Mouse (Mus musculus) cerebellum, adult 2 months (tissue): ENCODE data around the gene Nfkb1. TPM values are rescaled to one million over a fixed set of nuclear protein-coding genes. Genes with fewer than 3 reads are reported as not detected.

Experiments used
- DNase-seq, 2 experiments: peaks; one replicate each; pipeline ENCODE4 v3.0.0; 2021
- H3K27ac ChIP-seq: fragments of 200-500 bp; 2 replicates; pipeline ENCODE4 v1.5.1; 2012; ENCODE audit warnings: low read length, control low read depth, inconsistent platforms; ENCODE audit not compliant: insufficient read depth
- H3K27me3 ChIP-seq: fragments of 200-500 bp; 2 replicates; pipeline ENCODE4 v1.6.1; 2012; ENCODE audit warnings: inconsistent platforms, mild to moderate bottlenecking, low read length, moderate library complexity; ENCODE audit not compliant: control insufficient read depth, insufficient read depth
- H3K4me1 ChIP-seq: fragments of 200-500 bp; 2 replicates; pipeline ENCODE4 v1.6.1; 2011; ENCODE audit warnings: low read length; ENCODE audit not compliant: control insufficient read depth, insufficient read depth
- H3K4me3 ChIP-seq: fragments of 200-500 bp; replicated peaks from 2 replicates; pipeline ENCODE3; 2011; ENCODE audit warnings: mild to moderate bottlenecking, low read depth, low read length, control low read depth; ENCODE audit not compliant: insufficient read depth
- CTCF ChIP-seq: fragments of 200-500 bp; IDR thresholded peaks from 2 replicates; pipeline ENCODE4 v1.5.1; 2011; ENCODE audit warnings: low read depth, mild to moderate bottlenecking, control low read depth, low read length, moderate library complexity, borderline replicate concordance; ENCODE audit not compliant: insufficient read depth
- POLR2A ChIP-seq: fragments of 200-500 bp; IDR thresholded peaks from 2 replicates; pipeline ENCODE4 v1.6.1; 2011; ENCODE audit warnings: low read length, control low read depth, borderline replicate concordance; ENCODE audit not compliant: insufficient read depth
- WGBS: fragments of 180-500 bp; shearing (Covaris S2); methylation state at CpG from one replicate; pipeline ENCODE4 v1.1.7; 2018; 5-methylcytosine and 5-hydroxymethylcytosine counted together
- polyA plus RNA-seq: library from polyadenylated mRNA; depleted of rRNA; stranded (reverse); fragments of >200 nt; gene quantifications from 2 replicates; pipeline ENCODE4 v1.2.3, GENCODE M21; 2012

Gene Nfkb1
- polyA plus RNA-seq, 1 experiment, result 32.7 TPM

- H3K27ac ChIP-seq, result no peak overlapping the region
- no peaks in the 10 kb centered on the region for H3K4me1 ChIP-seq
- H3K27me3 ChIP-seq, result no peaks in the 10 kb centered on the region
- H3K4me3 ChIP-seq, result no peak overlapping the region
- DNase-seq, result peak in 1 of 2 experiments; percentile 49
- WGBS, result 23% methylated on average over 4 of the region's 4 CpGs
- TF ChIP-seq POLR2A (no peak), CTCF (no peak)
Observed at GRCm38 (mm10) chr3:135713016-135713950, 21.9 kb upstream of the Nfkb1 start.

- no peak for DNase-seq
- Histone ChIP-seq H3K4me3 (no peak overlapping the region), H3K27me3 (no peaks in the 10 kb centered on the region), H3K27ac (no peak overlapping the region), H3K4me1 (no peaks in the 10 kb centered on the region)
- WGBS, result 95% methylated on average over 4 of the region's 4 CpGs
- no peak for TF ChIP-seq CTCF
- no peak for TF ChIP-seq POLR2A
Observed at GRCm38 (mm10) chr3:135711613-135712012, 20.3 kb upstream of the Nfkb1 start.

GRCm38 (mm10) chr3:135711040-135711570 is 19.8 kb upstream of the Nfkb1 start:
- DNase-seq, result no peak
- Histone ChIP-seq H3K27me3 (no peaks in the 10 kb centered on the region), H3K4me3 (no peak overlapping the region), H3K27ac (no peak overlapping the region), H3K4me1 (no peaks in the 10 kb centered on the region)
- 94% methylated on average over 9 of the region's 9 CpGs for WGBS
- TF ChIP-seq CTCF (no peak), POLR2A (no peak)

- Histone ChIP-seq H3K4me3 (no peak overlapping the region), H3K27ac (no peak overlapping the region), H3K4me1 (no peaks in the 10 kb centered on the region), H3K27me3 (no peaks in the 10 kb centered on the region; the same call in 1 of the 2 replicates)
- no peak for TF ChIP-seq CTCF
- TF ChIP-seq POLR2A, result no peak
- DNase-seq, result no peak
- WGBS, result 65% methylated on average over 2 of the region's 2 CpGs
Observed at GRCm38 (mm10) chr3:135703307-135703706, 12.0 kb upstream of the Nfkb1 start.

DNA sequence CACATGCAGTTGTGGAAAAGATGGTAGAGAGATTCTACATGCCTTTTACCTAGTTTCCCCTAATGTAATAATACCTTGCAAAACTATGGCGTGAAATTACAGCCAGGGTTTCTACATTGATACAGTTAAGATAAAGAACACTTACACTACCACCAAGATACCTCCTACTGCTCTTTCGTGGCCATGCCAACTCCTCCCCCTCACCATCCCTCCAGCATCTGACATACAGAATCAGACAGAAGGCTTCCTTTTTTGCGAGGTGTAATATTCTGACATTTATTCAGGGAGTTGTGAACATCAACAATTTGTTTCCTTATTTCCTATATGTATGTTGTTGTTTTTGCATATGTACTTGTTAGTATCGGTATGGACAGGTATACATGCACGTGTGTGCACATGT is 11.3 kb upstream of the Nfkb1 start:
- no peaks in the 10 kb centered on the region; the same call in 1 of the 2 replicates for H3K27me3 ChIP-seq
- no peak for TF ChIP-seq CTCF
- no peak for TF ChIP-seq POLR2A
- 83% methylated on average over 5 of the region's 5 CpGs for WGBS
- no peak overlapping the region for H3K27ac ChIP-seq
- H3K4me1 ChIP-seq, result no peaks in the 10 kb centered on the region
- H3K4me3 ChIP-seq, result no peak overlapping the region
- no peak for DNase-seq

DNA sequence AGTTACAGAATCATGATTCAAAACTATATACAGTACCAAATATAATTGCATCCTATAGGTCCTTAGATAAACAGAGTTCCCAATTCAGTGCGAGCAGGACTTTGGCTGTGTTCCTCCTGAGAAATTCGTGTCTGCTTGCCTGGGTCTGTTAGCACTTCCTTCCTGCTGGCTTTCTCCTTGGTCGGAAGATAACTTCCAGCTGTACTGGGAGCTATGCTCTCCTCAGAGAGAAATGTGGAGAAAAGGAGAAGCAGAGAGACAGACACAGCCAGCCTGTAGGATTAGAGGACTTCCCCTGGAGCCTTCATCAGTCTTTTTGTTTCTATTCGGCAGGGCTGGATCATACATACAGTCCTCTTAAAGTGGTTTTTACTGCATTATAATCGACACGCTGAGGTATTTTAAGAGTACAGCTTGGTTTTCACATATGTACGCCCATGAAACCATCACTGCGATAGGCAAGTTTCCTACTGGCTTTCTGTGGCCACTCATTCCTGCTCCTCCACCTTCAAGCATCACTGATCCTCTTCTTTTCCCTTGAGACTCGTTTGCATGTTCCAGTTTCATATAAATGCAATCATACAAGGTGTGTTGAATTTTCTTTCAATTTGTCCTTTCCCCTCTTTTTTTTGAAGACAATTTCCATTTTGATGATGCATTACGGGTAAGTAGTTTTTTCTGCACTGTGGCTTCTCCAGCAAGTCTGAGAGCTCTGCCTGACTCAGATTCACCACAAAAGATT is 8.3 kb upstream of the Nfkb1 start:
- WGBS, result 65% methylated on average over 10 of the region's 10 CpGs
- Histone ChIP-seq H3K27me3 (no peaks in the 10 kb centered on the region; the same call in 1 of the 2 replicates), H3K27ac (no peak overlapping the region), H3K4me3 (no peak overlapping the region), H3K4me1 (no peaks in the 10 kb centered on the region)
- no peak for TF ChIP-seq CTCF
- TF ChIP-seq POLR2A, result no peak
- DNase-seq, result no peak

DNA sequence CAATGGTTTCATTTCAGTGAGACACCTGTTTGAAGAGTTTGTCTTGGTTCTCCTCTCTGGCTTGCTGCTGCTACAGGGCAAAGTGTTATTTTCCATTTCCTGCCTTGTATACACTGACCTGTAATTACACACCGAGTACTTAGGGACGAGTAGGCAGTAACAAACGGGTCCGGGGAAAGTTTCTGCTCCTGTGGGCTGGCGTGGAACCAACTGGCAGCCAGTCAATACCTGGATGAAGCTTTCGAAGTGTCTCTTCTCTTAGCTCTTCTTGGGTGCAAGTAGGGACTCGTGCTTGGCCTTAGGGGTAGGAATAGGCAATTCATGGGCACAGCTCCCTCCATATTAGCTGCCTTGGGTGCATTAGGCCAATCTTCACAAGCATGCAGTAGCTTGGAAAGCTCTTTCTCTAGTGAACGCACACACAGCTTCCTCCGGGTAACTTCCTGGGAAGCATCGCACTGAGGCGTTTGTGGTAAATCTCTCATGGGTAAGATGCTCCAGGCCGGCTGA is 7.2 kb upstream of the Nfkb1 start:
- no peak overlapping the region for H3K4me3 ChIP-seq
- H3K27me3 ChIP-seq, result no peaks in the 10 kb centered on the region; the same call in 1 of the 2 replicates
- whole genome bisulfite sequencing, result 32% methylated on average over 12 of the region's 12 CpGs
- no peak overlapping the region for H3K27ac ChIP-seq
- no peak for TF ChIP-seq POLR2A
- TF ChIP-seq CTCF, result no peak
- DNase-seq, result no peak
- no peaks in the 10 kb centered on the region for H3K4me1 ChIP-seq

DNA sequence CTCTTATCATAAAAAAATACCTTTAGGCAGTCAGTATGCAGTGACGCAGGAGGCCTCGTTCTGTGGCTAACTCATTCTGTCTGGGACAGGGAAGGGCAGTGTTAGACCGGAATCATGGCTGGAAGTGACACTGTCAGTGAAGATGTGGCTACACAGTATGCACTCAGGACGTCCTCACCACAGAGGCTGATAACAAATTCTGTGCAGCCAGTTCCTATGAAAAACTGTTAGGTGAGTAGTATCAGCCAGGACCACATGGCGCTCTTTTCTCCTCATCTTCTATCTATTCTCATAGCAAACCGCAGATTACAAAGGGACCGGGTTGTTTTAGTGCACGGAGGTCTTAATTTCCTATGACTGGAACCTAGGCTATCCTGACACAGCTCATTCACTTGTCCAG is 4.9 kb upstream of the Nfkb1 start:
- DNase-seq, result no peak
- no peaks in the 10 kb centered on the region; the same call in 1 of the 2 replicates for H3K27me3 ChIP-seq
- 93% methylated on average over 8 of the region's 8 CpGs for WGBS
- H3K4me1 ChIP-seq, result no peaks in the 10 kb centered on the region; the same call in 1 of the 2 replicates
- no peak overlapping the region for H3K4me3 ChIP-seq
- TF ChIP-seq POLR2A, result no peak
- TF ChIP-seq CTCF, result no peak
- H3K27ac ChIP-seq, result no peak overlapping the region
